Mouse (Mus musculus): ENCODE results near the gene Fut11.

DNA sequence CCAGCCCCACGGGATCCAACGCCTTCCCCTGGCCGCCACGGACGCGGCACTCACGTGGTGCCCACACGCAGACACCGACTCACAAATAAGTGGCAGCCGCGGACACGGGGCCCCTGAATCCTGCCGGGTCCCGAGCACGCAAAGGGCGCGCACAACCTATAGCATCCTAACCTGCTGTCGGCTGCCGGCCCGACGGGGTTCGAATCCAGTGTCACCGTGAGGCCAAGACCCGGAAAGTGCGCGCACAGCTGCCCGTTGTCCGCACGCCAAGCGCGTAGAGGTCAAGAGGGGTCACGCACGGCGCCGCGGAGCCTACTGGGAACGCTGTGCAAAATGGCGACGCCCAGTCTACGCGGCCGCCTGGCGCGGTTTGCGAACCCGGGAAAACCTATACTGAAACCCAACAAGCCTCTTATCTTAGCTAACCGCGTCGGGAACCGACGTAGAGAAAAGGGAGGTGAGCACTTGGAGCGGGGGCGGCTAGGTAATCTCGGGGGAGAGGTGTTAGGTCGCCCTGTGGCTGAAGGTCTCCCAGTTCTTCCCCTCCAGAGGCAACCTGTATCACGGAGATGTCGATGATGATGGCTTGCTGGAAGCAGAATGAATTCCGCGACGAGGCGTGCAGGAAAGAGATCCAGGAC lies 8.1 kb downstream of the Fut11 start, which contains the start of gene Chchd1:
- TF ChIP-seq CTCF (IDR thresholded peaks at IDR 0.05; ENCODE audit: low read depth, low read length) (no peak), TAL1 (conservative IDR thresholded peaks at IDR 0.05; ENCODE audit: low read depth, low read length) (no peak), GATA1 (IDR thresholded peaks at IDR 0.05; ENCODE audit: borderline replicate concordance, low read length) (no peak), GATA2 (IDR thresholded peaks at IDR 0.05; ENCODE audit: borderline replicate concordance, low read depth, low read length) (no peak)

Measured in G1E (cell line).